Mouse (Mus musculus) CH12.LX (cell line): ENCODE data around the gene Mknk2.

Source experiments
- CTCF ChIP-seq, 2 experiments: IDR thresholded peaks in 1 of 2; conservative IDR thresholded peaks in 1 of 2; 2 replicates each; pipeline ENCODE4 v1.5.1; 2011 to 2012; ENCODE audit warnings: low read depth in 2 of 2, low read length in 2 of 2, improper control_type of control experiment in 1 of 2, inconsistent platforms in 1 of 2, mild to moderate bottlenecking in 1 of 2, moderate library complexity in 1 of 2
- ELF1 ChIP-seq: IDR thresholded peaks from 2 replicates; pipeline ENCODE4 v1.6.1; 2014; ENCODE audit warnings: low read depth, mild to moderate bottlenecking, inconsistent platforms, low read length, improper control_type of control experiment
- ETS1 ChIP-seq: conservative IDR thresholded peaks from 2 replicates; pipeline ENCODE4 v1.6.1; 2012; ENCODE audit warnings: low read depth, mild to moderate bottlenecking, inconsistent platforms, low read length, improper control_type of control experiment, moderate library complexity
- GABPA ChIP-seq: IDR thresholded peaks from 2 replicates; pipeline ENCODE4 v1.6.1; 2012; ENCODE audit warnings: low read depth, low read length, improper control_type of control experiment, inconsistent platforms; ENCODE audit not compliant: insufficient replicate concordance
- HCFC1 ChIP-seq: IDR thresholded peaks from 2 replicates; pipeline ENCODE4 v1.6.1; 2012; ENCODE audit warnings: low read depth, mild to moderate bottlenecking, inconsistent platforms, low read length, improper control_type of control experiment
- KAT2A ChIP-seq: IDR thresholded peaks from 2 replicates; pipeline ENCODE4 v1.6.1; 2012; ENCODE audit warnings: low read length, improper control_type of control experiment, inconsistent platforms; ENCODE audit not compliant: insufficient replicate concordance
- MAX ChIP-seq: IDR thresholded peaks from 2 replicates; pipeline ENCODE4 v1.6.1; 2011; ENCODE audit warnings: low read length, improper control_type of control experiment
- POLR2A ChIP-seq: IDR thresholded peaks from 2 replicates; pipeline ENCODE4 v1.6.1; 2011; ENCODE audit warnings: low read depth, mild to moderate bottlenecking, improper control_type of control experiment, low read length
- POLR2AphosphoS2 ChIP-seq: IDR thresholded peaks from 2 replicates; pipeline ENCODE4 v1.6.1; 2011; ENCODE audit warnings: low read depth, low read length, improper control_type of control experiment
- ZC3H11A ChIP-seq: IDR thresholded peaks from 2 replicates; pipeline ENCODE4 v1.6.1; 2012; ENCODE audit warnings: low read depth, mild to moderate bottlenecking, inconsistent platforms, low read length, improper control_type of control experiment

DNA sequence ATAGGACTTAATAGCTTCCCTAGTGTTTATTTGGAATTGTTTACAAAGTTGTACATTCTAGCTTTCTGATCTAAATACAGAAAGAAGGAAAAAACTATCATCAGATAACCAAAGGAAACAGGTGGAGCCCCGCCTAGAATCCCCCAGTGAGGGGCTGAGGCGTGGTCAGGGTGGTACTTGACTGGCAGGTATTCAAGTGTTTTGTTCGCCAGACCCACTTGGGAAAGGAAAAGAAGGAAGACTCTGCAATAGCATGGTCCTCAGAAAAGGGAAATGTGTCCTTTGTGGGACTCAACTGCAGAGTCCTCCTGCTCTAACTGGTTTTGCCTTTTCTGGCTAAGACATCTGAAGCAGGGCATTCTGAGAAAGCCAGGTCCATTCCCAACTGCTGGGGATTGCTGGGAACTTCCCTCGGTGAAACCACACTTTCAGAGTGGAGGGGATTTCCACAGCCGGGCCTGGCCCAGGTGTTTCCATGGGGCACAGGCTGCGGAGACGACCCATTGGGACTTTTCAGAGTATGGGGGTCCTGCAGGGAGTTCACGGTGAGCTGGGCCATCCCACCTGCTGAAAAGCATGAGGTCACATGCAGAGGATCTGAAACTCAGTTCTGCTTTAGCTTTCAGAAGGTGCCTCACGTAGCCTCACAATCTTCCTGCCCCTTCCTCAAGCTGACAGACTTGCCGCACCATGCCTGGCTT is 18.0 kb upstream of the Mknk2 start:
- TF ChIP-seq GABPA (no peak), POLR2A (peak; percentile 68), MAX (peak; percentile 90), CTCF (conservative IDR thresholded peaks at IDR 0.05 in 1 of 2, IDR thresholded peaks at IDR 0.05 in 1 of 2; ENCODE audit: low read depth in 2 of 2, low read length in 2 of 2) (no peak), KAT2A (0 out of 2 replicates have a peak, but pooled peaks have one; percentile 69), POLR2AphosphoS2 (no peak), ZC3H11A (no peak; the same call in 1 of the 2 replicates), HCFC1 (peak; percentile 43; the same call in 1 of the 2 replicates), ETS1 (peak; percentile 98), ELF1 (no peak; the same call in 1 of the 2 replicates)
